Mouse (Mus musculus): Measurements from ENCODE around the gene Ptgis.
A peak's percentile ranks its signal among the peaks of the same experiment; 100 is the strongest.
"Not testable (repeated sequence)": the region's sequence is repeated elsewhere in the genome, so short reads cannot be mapped to it uniquely, and the experiment has no call there.

Gene Ptgis

GRCm38 (mm10) chr2:167232132-167233008 is 8.0 kb downstream of the Ptgis start:
- peak; percentile 76 to 80 for DNase-seq

GRCm38 (mm10) chr2:167230554-167230953 is 9.8 kb downstream of the Ptgis start:
- DNase-seq, result peak in 1 of 2 experiments; percentile 49

DNA sequence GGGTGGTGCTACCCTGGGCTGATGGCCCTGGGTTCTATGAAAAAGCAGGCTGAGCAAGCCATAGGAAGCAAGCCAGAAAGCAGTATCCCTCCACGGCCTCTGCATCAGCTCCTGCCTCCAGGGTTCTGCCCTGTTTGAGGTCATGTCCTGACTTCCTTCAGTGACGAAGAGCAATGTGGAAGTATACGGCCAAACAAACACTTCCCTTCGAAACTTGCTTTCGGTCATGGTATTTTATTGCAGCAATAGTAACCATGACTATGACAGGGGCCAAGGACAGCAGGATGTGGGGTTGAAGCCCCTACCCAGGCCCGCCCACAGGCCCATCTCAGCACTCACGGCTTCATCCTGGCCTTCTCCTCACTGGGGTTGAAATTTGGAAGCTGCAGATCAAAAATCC is 15.5 kb downstream of the Ptgis start:
- no peak for DNase-seq

DNA sequence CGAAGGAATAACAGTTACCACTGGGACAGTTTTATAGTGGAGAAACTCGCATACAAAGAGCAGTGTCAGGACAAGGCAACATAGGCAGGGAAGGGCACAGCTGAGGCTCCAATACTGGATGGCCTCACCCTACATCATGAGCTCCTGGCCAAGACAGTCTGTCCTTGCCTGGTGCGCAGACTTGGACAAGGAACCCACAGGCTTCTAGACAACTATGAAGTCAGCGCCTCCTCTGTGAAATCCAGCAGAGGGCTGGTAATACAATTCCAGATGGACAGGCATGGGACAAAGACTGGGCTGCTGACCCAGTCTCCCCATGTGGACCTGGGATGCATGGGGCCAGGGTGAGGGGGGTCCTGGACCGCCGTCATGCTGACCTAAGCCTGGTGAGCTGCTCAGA is 16.2 kb downstream of the Ptgis start:
- no peak for DNase-seq

DNA sequence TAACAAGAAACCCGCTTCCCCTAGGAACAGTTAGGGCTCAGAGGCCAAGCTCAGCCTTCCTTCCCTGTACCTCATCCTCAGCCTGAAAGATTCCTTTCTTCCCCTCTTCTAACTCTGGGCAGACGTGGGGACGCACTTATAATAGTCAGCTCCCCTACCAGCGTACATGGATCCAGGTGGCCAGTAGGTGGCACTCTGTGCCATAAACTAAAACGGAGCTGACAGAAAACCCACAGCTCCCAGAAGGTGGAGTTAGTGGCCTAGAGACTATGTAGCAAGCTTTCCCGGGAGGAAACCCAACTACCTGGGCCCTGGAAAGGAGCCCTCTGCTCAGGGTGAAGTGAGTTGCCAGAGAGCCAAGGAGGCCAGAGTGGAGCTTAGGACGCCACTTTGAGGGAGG is 18.3 kb downstream of the Ptgis start:
- peak; percentile 84 to 90 for DNase-seq

DNA sequence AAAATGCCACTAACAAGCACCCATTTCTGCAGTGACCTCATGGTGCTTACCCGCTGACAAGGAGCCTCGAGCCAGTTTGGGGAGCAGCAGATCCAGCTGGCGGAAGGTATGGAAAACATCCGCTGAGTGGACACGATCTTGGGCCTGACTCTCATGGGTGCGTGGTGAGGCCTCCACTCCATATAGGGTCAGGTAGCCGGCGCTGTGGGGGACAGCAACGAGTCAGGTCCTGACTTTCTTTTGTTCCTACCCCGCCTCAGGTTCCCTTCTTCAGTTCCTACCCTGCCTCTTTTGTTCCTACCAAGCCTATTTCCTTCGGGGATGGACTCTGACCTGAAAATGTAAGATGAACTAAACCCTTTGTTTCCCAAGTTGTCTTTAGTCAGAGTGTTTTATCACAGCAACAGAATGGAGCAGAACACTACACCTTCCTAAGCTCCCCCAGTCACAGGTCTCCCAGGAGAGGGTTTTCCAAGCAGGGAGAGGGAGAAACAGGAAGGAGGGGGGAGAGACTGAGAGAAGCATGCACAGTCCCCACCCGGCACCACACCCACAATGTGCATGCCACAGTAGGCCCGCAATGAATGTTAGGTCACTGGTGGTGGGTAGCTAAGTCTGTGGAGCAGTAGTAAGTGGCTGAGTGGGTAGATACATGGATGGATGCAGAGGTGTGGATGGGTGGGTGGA is 19.1 kb downstream of the Ptgis start:
- no peak for DNase-seq

GRCm38 (mm10) chr2:167220736-167221135 is 19.7 kb downstream of the Ptgis start:
- DNase-seq, result no peak

DNA sequence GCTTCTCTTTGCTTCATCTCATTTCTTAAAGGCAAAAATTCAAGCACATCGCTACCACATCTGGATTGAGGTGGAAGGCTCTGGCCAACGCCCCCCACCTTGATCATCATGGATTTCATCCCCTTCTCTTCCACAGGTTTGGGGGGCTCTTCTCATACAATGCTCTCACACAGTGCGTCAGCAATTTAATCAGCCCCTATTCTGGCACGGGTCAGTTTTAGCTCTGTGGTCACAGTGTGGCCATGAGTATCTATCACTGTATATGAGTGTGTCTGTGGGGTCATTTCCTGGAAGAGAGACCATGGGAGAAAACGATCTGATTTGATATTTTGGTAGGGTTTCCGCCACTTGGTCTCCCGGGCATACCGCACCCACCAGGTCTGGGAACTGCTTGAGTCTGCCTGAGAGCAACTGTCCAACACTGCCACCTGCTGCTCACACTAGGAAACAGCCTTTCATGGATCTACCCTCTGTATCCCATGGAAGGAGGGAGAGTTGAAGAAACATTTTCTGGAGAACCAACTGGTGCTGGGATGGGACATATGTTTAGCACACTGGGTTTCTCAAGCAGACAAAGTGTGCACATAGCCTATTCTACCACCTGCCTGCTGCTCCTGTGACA is 21.1 kb downstream of the Ptgis start:
- peak; percentile 85 to 93 for DNase-seq

GRCm38 (mm10) chr2:167213666-167214065 is 26.7 kb downstream of the Ptgis start:
- DNase-seq, result no peak

- DNase-seq, result peak in 1 of 2 experiments; percentile 51
These were observed 27.3 kb downstream of the Ptgis start for GRCm38 (mm10) chr2:167213076-167213475.

- DNase-seq, result no peak
These were observed 27.9 kb downstream of the Ptgis start for GRCm38 (mm10) chr2:167212551-167212950.

GRCm38 (mm10) chr2:167212089-167212488 is 28.3 kb downstream of the Ptgis start:
- DNase-seq, result no peak

GRCm38 (mm10) chr2:167209900-167210299 is 30.5 kb downstream of the Ptgis start:
- DNase-seq, result no peak

- DNase-seq, result no peak
These were observed 31.4 kb downstream of the Ptgis start for GRCm38 (mm10) chr2:167208984-167209383.

DNA sequence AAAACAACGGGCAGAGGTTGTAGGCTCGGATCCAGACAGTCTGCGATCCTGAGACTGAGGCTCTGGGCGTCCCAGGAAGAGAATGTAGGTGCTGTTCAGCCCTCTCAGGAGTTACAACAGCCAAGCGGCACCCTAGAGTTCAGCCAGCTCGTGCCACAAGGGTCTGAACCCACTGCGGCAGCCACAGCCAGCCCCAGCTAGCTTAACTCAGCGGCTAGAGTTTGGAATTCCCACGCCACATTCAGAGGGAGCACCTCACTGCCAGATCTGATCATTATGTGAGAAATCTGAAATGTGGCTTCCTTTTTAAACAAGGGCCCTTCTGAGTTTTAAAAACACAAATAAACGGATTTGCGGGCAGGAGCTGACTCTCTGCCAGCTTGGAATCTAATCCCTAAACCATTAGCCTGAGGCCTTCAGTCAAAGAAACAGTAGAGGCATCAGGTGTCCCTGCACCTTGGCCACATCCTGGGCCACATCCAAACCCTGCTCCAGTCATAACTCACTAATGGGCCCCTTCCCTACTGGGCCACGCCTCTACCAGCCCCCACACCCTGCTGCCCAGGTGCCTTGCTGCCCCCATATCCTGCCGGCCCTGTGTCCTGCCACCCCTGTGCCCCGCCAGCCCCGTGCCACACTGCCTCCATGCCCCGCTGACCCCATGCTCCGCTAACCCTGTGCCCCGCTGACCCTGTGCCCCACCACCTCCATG is 34.3 kb downstream of the Ptgis start:
- DNase-seq, result no peak

DNA sequence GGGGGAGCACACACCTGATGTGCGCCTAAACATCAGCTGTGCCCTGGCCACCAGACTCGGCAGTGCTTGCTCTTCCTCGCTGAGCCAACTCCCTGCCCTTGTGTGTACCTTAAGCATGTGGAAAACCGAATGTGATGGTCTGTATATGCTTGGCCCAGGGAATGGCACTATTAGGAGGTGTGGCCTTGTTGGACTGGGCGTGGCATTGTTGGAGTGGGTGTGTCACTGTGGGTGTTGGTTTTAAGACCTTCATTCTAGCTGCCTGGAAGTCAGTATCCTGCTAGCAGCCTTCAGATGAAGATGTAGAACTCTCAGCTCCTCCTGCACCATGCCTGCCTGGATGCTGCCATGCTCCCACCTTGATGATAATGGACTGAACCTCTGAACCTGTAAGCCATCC is 35.7 kb downstream of the Ptgis start:
- not testable (repeated sequence) for DNase-seq

DNA sequence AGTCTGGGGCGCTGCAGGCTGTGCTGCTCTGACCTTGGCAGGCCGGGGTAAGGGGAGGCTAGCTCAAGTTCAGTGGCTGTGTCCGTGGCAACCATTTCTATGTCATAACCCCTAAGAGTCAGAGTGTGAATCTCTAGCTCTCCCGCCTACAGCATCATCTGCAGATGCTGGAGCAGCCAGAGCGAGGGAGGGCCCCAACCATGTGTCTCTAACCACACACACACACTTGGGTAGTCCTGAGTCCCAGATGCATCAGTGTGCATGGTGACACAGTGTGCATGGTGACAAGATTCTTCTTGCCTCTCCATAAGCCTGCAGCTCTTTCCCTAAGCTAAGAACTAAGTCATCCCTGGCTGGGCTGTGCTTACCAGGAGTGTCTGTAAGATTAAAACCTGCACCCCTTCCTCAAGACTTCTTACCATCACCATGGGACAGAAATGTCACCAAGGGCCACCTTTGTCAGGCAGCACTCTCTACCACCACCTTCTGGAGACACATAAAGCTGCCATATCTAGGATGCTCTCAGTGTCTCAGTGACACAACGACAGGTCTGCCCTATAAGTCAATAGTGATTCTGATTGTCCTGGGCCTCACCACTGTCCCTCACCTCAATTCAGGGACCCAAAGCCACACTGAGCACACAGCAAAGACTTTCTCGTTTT is 36.8 kb downstream of the Ptgis start:
- no peak for DNase-seq

- peak; percentile 48 to 51 for DNase-seq
These were observed 38.7 kb downstream of the Ptgis start for GRCm38 (mm10) chr2:167201463-167202291.

GRCm38 (mm10) chr2:167198660-167199427 is 41.6 kb downstream of the Ptgis start:
- no peak for DNase-seq

DNA sequence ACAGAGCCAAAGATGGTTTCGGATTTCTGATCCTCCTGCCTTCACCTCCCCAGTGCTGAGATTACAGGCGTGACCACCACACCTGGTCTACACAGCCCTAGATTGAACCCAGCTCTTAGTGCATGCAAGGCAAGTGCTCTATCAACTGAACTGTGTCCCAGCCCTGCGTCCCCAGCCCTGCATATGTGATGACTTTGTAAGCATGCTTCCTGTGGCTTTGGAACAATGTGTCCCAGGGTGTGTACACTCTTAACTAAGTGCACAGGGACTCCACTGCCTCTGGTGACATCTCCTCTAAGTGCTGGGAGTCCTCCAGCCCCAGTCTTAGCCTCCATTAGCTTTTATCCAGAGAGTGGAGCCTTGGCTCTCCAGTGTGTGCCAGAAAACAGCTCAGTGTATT is 47.0 kb downstream of the Ptgis start:
- peak in 1 of 2 experiments; percentile 32 for DNase-seq

DNA sequence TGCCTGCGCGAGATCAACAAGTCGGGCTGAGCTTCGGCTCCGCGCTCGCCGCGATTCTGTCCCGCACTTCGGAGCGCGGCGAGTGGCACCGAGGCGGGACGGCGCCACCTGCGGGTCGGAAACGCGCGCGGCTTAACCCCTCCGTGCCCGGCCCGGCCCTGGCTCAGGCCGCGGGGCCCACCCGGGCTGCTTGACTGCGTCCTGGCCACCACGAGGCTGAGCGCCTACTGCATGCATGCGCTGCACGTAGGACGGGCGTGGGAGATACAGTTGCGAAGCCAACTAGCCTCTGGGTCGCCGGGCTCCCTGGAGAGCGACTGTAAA is 50.4 kb downstream of the Ptgis start, which contains the start of gene Kcnb1:
Kcnb1 (minus strand) TSS at position 80 of the 324 bp plus-strand sequence.
- DNase-seq, result peak; percentile 68 to 88
